Mouse (Mus musculus): ENCODE measurements around the gene Ankrd1. TPM values are rescaled to one million over a fixed set of nuclear protein-coding genes. Genes with fewer than 3 reads are reported as not detected.
A peak's percentile ranks its signal among the peaks of the same experiment; 100 is the strongest.

The Ankrd1 gene
- total RNA-seq, 2 experiments from 2014 or later: 0.20 to 2.6 TPM

GRCm38 (mm10) chr19:36111054-36111895 is 8.6 kb downstream of the Ankrd1 start:
- no peak for DNase-seq (ENCODE audit: low spot score in 2 of 2)

- no peak for DNase-seq (ENCODE audit: low spot score in 2 of 2)
These were observed 9.4 kb downstream of the Ankrd1 start for GRCm38 (mm10) chr19:36110465-36110864.

GRCm38 (mm10) chr19:36109318-36109944 is 10.5 kb downstream of the Ankrd1 start:
- DNase-seq (ENCODE audit: low spot score in 2 of 2): no peak

- DNase-seq (ENCODE audit: low spot score in 2 of 2): no peak
These were observed 16.0 kb downstream of the Ankrd1 start for GRCm38 (mm10) chr19:36103909-36104308.

GRCm38 (mm10) chr19:36098916-36099315 is 21.0 kb downstream of the Ankrd1 start:
- DNase-seq (ENCODE audit: low spot score in 2 of 2): no peak

GRCm38 (mm10) chr19:36098265-36098664 is 21.6 kb downstream of the Ankrd1 start:
- no peak for DNase-seq (ENCODE audit: low spot score in 2 of 2)

GRCm38 (mm10) chr19:36097194-36097593 is 22.7 kb downstream of the Ankrd1 start:
- no peak for DNase-seq (ENCODE audit: low spot score in 2 of 2)

GRCm38 (mm10) chr19:36090781-36091180 is 29.1 kb downstream of the Ankrd1 start:
- DNase-seq (ENCODE audit: low spot score in 2 of 2): no peak

GRCm38 (mm10) chr19:36083262-36084225 is 36.4 kb downstream of the Ankrd1 start, which contains the start of gene Rpp30:
Rpp30 (plus strand) TSS chr19:36083716.
- DNase-seq (ENCODE audit: low spot score in 2 of 2): peak; percentile 41 to 67

- no peak for DNase-seq (ENCODE audit: low spot score in 2 of 2)
These were observed 37.2 kb downstream of the Ankrd1 start for GRCm38 (mm10) chr19:36082606-36083261.

- DNase-seq (ENCODE audit: low spot score in 2 of 2): no peak
These were observed 56.9 kb downstream of the Ankrd1 start for GRCm38 (mm10) chr19:36062801-36063529.

Other genes starting within 250 kb of the Ankrd1 start
- gene Htr7, start 62.6 kb downstream of the Ankrd1 start, total RNA-seq (2021): under 1 TPM; 0.20 to 0.31 TPM
- gene Rpp30, start 36.4 kb downstream of the Ankrd1 start, total RNA-seq (2021): 10 to 100 TPM; 20.6 to 21.4 TPM
- gene Pcgf5, start 228.2 kb upstream of the Ankrd1 start, total RNA-seq (2021): 10 to 100 TPM; 21.7 to 25.3 TPM